Mouse (Mus musculus) embryo, embryonic 10.5 days (tissue): ENCODE measurements around the gene P3h3.

Experiments
- DNase-seq: peaks from one replicate; pipeline ENCODE4 v3.0.0-alpha.2; 2015; ENCODE audit warnings: low spot score

Gene P3h3

GRCm38 (mm10) chr6:124865766-124866362 lies 8.3 kb upstream of the P3h3 start:
- DNase-seq: no peak

GRCm38 (mm10) chr6:124863658-124864298 lies 6.2 kb upstream of the P3h3 start, which contains the start of gene Gpr162:
TSS of gene Gpr162 (minus strand) at chr6:124863983.
- DNase-seq: peak; percentile 79

DNA sequence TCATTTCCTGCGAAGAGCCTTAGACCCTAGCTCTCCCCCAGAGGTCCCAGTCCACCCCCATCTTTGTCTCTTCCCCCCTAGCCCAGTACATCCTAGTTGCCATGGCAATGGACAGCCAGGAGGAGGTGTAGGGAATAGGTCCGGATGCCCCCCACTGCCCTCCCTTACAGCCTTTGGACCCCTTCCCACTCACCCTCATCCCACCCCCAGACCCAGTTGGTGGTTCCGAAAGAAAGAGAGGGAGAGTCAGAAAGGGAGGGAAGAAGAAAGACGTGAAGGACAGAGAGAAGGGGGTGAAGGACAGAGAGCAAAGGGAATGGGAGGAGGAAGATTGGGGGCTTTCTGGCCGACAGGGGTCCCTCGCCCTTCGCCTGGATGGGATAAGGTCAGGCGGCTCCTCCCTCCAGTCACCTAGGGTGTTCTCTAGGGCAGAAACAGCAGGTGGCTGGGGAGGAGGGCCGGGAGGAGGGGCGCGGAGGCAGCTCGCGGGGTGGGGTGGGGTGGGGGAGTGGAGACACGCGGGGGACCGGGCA lies 5.6 kb upstream of the P3h3 start:
- DNase-seq: peak; percentile 55

DNA sequence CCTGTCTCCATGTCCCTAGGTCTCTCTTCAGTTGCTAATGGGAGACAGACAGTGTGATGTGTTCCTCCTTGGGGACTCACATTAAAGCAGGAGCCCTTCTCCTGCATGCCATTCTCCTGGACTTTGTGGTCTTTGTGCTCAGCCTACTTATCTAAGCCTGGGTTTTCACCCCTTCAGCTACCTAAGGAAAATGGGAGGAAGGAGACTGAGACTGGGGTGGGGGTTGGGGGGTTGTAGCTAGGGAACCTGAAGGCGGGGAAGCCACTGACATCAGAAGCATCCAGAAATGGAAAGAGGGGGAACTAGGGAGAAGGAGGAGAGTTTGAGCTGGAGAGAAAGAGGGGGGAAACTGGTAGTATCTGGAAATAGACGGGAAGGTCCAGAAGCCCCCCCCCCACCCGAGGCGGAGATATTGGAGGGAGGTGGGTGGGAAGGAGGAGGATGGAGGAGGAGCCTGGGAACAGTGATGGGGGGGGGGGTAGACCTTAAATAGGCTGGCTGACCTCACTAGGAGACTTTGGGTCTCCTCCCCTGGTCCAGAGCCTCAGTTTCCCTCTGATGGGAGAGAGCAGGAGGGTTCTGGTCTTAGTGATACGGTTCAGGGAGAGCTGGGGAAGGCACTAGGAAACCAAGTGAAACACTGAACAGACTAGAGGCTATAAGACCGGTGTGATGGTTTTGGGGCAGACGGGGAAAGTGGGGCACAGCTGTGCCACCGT lies 5.0 kb upstream of the P3h3 start:
- DNase-seq: no peak

GRCm38 (mm10) chr6:124861802-124862201 lies 4.2 kb upstream of the P3h3 start:
- DNase-seq: no peak

DNA sequence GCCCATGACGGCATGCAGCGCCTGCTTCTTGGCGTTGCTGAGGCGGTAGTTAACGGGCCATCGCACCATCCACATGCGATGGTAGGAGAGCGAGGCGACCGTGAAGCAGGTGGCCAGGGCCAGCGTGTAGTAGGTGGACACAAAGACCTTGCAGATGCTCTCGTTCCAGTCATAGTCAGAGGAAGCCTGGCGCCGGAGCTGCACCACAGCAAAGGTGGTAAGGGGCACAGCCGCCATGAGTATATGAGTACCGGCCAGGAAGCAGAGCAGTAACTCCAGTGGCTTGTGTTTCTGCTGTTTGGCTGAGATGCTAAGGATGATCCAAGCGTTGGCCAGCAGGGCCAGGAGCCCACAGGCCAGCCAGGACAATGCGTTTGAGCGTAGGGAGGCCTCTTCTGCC lies 3.7 kb upstream of the P3h3 start:
- no peak for DNase-seq

- no peak for DNase-seq
Measured at GRCm38 (mm10) chr6:124860511-124860910, 3.0 kb upstream of the P3h3 start.

DNA sequence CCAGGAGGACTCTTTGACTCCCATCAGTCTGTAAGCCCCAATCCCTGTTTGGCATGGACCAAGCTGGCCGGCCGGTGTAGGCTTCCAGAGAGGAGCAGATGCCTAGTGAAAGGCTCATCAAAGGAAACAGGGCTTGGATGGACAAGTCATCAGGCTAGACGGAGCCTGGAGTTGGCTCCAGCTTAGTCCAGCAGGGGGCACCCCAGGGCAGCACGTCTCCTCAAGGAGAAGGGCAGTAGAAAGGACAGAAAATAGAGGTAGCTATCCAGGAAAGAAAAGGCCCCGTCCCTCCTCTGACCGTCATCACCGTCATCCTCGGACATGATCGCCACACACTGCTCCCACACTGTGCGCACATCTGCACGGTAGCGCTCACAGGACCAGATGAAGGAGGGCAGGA lies 2.2 kb upstream of the P3h3 start:
- peak; percentile 90 for DNase-seq

DNA sequence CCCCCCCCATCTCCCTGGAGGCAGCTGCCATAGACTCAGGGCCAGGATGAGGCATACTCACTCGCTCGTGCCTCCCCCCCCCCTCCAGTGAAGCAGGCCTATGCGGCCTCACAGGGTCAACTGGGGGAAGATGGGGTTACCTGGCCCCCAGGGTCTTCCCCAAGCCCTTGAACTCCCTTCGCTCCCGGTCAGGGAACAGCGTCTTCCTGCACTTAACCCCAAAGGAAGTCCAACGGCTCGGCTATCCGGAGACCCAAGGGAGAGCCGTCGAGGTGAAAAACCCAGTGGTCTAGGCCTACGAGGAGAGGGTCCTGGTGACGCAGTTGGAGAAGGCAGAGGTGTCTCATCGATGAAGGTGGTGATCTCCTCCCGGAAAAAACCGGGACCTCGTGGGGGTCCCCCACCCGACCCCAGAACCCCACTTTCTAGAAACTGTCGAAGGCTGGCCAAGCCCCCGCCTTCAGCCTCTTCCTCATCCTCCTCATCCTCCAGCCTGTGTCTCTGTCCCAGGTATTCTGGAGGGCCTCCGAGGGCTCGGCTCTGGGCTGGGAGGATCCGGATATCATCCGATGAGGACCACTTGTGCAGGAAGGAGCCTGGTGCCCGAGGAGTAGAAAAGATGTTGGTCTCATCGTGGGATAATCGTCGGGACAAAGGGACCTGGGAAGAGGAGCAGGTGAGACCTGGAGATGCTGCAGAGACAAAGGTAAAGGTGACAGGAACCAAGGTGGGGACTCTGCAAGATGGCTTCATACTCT lies 1.2 kb upstream of the P3h3 start:
- no peak for DNase-seq

GRCm38 (mm10) chr6:124857840-124858530 lies 433 bp upstream of the P3h3 start:
- peak; percentile 63 for DNase-seq

DNA sequence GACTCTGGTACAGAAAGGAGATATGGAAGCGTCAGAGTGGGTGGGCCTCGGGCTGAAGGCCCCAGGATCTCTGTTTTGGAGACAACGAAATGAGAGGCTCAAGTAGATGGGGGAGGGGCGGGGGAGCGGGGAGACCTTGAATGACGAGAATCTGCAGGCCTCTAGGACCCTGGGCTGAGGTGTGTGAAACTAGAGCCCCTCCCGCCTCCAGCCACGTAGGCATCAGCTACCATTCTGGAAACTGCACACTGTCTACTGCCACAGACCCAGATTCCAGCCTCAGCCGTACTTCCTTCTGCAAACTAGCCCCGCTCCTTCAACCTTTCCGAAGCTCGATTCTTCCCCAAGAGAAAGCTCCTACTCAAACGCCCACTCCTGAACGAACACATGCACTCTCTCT lies 1.2 kb downstream of the P3h3 start:
- peak; percentile 84 for DNase-seq

- no peak for DNase-seq
Measured at GRCm38 (mm10) chr6:124854647-124855046, 2.9 kb downstream of the P3h3 start.

GRCm38 (mm10) chr6:124850535-124850934 lies 7.0 kb downstream of the P3h3 start:
- DNase-seq: no peak

DNA sequence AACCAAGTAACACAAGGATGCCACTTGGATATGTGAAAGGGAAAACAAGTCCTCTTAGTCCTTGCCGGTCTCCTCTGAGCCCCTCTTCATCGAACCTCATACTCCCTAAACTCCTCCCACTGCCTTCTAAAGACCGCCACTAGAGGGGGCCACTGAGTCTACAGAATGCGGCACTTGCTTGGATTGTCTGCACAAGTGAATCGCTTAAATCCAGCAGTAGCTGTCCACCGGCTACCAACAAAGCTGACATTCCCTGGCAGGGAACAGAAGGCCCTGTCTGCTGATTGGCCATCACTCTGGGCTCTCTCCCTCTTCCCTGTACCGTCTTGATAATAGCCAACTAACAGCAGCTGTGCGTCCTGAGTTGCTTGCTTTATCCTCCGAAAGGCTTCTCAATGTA lies 10.2 kb downstream of the P3h3 start:
- peak; percentile 99 for DNase-seq

DNA sequence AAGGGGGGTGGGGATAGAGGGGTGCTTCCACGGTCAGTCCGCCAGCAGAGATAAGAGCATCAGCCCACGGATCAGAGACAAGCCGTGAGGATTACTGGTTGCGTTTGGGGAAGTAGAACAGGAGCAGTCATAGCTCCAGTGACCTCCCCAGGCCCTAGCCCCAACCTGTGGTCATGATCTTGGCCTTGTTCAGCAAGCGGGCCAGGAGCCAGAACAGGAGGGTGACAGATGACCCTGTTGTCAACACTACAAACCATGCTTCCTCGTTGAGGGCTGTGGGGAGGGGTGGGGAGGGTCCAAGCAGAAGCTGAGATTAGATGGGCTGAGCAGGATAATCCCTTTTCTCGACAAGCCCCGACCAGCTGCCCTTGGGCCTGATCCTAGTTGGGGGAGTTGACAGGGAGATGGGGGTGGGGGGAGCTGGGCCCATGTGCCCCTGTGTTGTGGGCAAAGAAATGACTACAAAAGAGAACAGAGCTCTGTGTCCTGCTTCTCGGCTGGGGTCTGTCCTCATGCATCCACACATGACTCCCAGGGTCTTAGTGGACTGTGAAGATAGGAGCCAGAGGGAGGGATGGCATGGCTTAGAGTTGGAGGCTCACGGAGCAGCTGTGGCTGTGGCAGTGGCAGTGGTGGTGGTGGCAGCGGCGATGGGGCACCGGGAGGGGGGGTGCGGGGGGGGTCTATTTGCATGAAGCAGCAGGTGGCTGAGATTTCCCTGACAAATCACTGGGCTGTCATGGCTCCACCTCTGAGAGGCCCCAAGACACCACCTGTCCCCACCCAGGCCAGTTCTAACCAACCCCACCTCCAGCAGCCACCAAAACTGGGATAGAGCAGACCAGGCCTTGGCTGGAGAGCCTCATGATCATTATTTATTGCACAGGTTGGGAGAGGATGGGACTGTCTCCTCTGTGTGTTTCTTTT lies 17.0 kb downstream of the P3h3 start, which contains the start of gene Gnb3:
Gnb3 (minus strand) TSS at position 35 of the 927 bp plus-strand sequence.
- DNase-seq: no peak

GRCm38 (mm10) chr6:124839805-124840204 lies 17.7 kb downstream of the P3h3 start:
- no peak for DNase-seq

DNA sequence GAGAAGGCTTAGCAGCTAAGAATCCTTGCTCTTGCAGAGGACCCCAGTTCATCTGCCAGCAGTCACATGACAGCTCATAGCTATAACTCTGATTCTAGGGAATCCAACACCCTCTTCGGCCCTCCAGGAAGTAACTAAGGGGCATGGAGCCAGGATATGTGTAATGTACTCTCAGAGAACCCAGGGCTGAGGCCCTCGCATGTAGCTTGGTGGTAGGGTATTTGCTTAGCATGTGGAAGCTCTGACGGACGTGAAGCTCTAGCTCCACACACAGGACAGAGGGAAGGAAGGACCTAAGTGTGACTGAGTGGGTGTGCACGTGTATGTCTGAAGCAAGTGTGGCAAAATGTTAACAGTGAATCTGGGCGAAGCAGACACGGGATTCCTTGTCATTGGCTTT lies 21.1 kb downstream of the P3h3 start:
- no peak for DNase-seq

DNA sequence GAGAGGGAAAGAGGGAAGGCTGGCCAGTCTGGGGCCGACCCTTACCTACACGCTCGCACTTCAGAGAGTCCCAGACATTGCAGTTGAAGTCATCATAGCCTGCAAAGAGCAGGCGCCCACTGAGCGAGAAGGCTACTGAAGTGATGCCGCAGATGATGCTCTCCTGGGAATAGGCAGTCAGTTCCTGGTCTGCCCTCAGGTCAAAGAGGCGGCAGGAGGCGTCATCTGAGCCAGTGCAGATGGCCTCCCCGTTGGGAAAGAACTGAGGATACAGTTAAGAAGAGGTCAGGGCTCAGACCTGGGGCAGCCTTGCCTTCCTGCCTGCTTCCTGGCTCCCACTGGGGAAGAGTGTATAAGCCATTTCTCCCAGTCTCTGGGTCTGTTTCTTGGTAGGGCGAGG lies 22.0 kb downstream of the P3h3 start:
- DNase-seq: peak; percentile 48

DNA sequence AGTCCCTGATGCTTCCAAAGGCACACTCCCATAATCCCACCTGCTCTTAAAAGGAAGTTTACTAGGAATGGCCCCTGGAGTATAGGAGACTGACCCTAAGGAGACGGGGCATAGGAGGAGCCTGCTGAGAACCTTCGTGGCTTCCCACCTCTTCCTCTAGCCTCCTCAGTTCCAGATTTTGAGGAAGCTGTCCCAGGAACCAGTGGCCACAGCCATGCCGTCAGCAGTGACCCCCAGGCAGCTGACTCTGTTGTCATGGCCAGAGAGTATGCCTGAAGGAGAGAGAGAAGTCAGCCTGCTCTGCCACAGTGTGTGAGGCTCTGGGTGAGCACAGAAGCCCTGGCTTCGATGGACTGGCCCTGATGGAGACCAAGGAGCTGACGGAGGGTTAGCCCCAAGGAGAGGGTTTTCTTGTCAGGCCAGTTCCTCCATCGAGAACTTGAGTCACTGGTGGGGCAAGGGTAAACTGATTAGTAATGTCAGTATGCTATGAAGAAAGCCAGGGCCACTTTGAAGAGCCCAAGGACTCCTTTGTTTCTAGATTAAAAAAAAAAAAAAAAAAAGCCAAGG lies 23.0 kb downstream of the P3h3 start:
- DNase-seq: no peak

- no peak for DNase-seq
Measured at GRCm38 (mm10) chr6:124831649-124832048, 25.9 kb downstream of the P3h3 start.
